Mouse (Mus musculus): ENCODE measurements around the gene Hist2h3c2. TPM values are rescaled to one million over a fixed set of nuclear protein-coding genes. Genes with fewer than 3 reads are reported as not detected.

Hist2h3c2 gene
- polyA plus RNA-seq (2014; fragmentation: Illumina TruSeq; extraction: RNeasy Lipid Tissue Mini Kit (QIAGEN cat#74804); ENCODE audit: low read depth, low replicate concordance): 2.9 TPM

DNA sequence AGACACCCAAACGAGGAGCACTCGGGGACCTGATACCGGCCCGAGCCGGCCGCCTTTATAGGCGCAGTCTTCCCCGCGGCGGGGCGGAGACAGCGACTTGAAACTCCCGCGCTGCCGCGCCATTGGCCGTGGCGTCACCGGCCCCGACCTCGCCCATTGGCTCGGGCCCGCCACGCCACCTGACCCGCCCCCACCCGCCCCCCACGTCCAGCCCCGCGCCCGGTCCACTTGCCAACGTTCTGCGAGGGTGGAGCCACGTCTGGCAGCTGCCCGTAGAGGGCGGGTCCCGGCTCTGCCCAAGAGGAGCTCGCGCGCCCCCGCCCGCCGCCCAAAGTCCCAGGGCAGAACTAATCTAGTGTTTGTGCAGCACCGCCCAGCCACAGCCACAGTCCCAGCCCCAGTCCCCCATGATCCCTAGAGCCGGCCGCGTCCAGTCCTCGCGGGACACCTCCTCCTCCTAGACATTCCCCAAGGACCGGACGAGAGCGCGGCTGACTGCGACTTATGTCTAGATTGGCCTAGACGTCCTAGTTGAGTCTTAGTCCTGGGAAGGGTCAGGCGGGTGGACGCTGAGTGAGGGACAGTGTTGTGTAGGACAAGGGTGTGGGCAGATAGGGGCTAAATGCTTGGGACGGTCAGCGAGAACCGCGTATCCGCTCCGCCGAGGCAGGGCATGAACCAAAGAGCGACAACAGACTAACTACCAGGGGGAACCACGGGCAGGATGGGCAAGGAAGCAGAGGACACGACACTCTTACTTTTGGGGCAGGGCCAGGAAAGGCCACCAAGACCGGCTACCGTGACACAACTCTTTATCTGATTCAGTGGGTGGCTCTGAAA lies at the start of gene Hist2h3c2:
Hist2h3c2 (minus strand) TSS at position 174 of the 840 bp plus-strand sequence.

DNA sequence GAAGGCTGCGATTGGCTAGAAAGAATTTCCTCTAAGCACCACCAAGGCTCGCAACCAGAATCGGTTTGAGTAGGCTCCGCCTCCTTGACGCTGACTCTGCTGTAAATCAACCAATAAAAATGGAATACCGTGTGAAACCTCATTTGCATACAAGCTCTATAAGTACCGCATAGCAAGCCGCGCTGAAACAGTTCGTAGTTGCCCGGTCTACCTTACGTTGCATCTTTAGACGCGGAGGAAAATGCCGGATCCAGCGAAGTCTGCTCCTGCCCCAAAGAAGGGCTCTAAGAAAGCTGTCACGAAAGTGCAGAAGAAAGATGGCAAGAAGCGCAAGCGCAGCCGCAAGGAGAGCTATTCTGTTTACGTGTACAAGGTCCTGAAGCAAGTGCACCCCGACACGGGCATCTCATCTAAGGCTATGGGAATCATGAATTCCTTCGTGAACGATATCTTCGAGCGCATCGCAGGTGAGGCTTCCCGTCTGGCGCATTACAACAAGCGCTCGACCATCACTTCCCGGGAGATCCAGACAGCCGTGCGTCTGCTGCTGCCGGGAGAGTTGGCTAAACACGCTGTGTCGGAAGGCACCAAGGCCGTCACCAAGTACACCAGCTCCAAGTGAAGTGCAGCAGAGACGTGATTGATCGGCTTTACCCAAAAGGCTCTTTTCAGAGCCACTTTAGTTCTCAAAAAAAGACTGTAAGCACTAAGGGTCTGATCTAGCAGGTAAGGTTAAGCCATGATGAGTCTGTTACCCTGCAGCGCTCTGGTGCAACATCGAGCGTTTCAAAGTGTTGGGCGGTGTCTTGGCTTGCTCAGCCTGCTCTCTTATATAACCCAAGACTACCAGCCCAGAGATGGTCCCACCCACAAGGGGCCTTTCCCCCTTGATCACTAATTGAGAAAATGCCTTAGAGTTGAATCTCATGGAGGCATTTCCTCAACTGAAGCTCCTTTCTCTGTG lies 30.9 kb upstream of the Hist2h3c2 start, which contains the start of gene Hist2h2bb:
Hist2h2bb (plus strand) TSS at position 242 of the 964 bp plus-strand sequence.

DNA sequence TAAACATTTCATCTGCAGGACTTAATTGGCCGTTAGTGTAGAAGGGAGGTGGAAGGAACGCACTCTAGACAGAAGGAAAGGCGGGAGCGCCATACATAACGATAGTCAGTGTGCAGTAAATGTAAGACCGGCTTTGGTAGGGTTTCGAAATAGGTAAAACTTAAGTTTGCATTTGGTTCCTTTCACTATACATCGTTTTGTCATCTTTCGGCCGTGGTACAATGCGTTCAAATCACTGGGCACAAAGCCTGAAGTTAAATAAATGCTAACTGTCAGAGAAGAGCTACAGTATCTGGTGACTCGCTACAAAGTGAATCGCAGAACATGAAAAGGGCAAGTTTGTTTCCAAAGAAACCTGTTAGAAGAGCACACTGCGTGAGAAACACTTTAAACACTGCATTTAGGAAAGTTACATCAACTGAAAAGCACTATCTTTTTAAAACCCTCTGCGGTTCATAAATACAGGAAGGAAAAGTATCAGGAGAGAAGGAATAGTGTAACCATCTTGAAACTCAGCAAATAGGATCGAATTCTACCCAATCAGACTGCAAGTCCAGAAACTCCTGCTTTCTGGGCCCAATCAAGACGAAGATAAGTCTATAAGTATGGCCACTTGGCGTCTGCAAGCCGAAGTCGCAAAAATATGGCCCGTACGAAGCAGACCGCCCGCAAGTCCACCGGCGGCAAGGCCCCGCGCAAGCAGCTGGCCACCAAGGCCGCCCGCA lies 29.3 kb upstream of the Hist2h3c2 start, which contains the start of gene Hist2h3b:
Hist2h3b (plus strand) TSS at position 604 of the 725 bp plus-strand sequence.

DNA sequence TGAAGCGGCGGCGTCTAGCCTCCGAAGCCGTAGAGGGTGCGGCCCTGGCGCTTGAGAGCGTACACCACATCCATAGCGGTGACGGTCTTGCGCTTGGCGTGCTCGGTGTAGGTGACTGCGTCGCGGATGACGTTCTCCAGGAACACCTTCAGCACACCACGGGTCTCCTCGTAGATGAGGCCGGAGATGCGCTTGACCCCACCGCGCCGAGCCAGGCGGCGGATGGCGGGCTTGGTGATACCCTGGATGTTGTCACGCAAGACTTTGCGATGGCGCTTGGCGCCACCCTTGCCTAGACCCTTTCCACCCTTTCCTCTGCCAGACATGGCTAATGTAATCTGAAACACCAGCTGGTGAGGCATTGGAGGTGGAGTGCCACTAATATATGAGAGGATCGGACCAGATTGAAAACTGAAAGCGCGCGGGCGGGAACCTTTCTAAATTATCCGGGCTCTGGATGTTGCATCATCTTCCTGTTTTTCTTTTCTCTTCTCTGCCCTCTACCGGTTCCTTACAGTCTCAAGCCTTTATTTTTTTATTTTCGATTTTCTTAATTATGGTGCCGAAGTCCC lies 24.1 kb upstream of the Hist2h3c2 start, which contains the start of gene Hist2h4:
Hist2h4 (minus strand) TSS at position 333 of the 572 bp plus-strand sequence.

DNA sequence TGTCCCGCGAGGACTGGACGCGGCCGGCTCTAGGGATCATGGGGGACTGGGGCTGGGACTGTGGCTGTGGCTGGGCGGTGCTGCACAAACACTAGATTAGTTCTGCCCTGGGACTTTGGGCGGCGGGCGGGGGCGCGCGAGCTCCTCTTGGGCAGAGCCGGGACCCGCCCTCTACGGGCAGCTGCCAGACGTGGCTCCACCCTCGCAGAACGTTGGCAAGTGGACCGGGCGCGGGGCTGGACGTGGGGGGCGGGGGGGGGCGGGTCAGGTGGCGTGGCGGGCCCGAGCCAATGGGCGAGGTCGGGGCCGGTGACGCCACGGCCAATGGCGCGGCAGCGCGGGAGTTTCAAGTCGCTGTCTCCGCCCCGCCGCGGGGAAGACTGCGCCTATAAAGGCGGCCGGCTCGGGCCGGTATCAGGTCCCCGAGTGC lies 7.5 kb upstream of the Hist2h3c2 start, which contains the start of gene Hist2h3c1:
Hist2h3c1 (plus strand) TSS at position 259 of the 430 bp plus-strand sequence.

DNA sequence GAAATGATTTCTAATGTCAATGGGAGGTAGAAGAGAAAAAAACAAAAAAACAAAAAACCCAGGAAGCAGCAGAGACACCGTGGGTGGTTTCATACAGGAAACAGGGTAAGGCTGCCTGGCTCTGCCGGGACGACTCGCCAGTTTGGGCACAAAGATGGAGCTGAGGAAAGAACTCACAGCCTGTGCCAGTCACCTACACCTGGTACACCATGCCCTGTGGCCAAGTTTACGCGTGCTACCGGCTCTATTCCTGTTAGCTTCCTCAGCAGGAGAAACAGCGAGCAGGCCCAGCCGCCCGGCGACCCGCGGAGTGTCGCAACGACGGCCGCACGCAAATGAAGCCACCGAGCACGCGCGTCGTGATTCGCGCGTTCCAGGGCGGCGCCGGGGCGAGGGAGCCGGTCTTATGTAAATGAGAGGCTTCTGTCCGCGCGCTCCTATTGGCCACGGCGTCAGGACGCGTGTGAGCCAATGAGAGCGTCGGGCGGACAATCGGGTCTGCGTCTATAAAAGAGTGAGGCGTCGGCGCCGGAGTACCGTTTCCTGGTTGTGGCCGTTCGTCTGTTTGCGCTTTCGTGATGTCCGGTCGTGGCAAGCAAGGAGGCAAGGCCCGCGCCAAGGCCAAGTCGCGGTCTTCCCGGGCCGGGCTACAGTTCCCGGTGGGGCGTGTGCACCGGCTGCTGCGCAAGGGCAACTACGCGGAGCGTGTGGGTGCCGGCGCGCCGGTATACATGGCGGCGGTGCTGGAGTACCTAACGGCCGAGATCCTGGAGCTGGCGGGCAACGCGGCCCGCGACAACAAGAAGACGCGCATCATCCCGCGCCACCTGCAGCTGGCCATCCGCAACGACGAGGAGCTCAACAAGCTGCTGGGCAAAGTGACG lies 6.3 kb upstream of the Hist2h3c2 start, which contains the start of gene Hist2h2aa1:
Hist2h2aa1 (plus strand) TSS at position 495 of the 884 bp plus-strand sequence.

DNA sequence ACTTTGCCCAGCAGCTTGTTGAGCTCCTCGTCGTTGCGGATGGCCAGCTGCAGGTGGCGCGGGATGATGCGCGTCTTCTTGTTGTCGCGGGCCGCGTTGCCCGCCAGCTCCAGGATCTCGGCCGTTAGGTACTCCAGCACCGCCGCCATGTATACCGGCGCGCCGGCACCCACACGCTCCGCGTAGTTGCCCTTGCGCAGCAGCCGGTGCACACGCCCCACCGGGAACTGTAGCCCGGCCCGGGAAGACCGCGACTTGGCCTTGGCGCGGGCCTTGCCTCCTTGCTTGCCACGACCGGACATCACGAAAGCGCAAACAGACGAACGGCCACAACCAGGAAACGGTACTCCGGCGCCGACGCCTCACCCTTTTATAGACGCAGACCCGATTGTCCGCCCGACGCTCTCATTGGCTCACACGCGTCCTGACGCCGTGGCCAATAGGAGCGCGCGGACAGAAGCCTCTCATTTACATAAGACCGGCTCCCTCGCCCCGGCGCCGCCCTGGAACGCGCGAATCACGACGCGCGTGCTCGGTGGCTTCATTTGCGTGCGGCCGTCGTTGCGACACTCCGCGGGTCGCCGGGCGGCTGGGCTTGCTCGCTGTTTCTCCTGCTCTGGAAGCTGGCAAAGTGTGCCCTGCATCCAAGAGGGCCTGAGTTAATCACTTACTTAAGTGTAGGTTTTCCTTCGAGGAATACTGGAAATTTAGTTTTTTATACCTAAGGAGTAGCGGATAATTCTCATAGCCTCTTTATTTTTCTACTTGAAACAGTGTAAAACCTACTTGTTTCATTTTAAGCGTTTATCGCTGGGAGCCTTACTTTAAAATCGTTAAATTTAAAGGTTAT lies 1.2 kb upstream of the Hist2h3c2 start, which contains the start of gene Hist2h2aa2:
Hist2h2aa2 (minus strand) TSS at position 328 of the 850 bp plus-strand sequence.

DNA sequence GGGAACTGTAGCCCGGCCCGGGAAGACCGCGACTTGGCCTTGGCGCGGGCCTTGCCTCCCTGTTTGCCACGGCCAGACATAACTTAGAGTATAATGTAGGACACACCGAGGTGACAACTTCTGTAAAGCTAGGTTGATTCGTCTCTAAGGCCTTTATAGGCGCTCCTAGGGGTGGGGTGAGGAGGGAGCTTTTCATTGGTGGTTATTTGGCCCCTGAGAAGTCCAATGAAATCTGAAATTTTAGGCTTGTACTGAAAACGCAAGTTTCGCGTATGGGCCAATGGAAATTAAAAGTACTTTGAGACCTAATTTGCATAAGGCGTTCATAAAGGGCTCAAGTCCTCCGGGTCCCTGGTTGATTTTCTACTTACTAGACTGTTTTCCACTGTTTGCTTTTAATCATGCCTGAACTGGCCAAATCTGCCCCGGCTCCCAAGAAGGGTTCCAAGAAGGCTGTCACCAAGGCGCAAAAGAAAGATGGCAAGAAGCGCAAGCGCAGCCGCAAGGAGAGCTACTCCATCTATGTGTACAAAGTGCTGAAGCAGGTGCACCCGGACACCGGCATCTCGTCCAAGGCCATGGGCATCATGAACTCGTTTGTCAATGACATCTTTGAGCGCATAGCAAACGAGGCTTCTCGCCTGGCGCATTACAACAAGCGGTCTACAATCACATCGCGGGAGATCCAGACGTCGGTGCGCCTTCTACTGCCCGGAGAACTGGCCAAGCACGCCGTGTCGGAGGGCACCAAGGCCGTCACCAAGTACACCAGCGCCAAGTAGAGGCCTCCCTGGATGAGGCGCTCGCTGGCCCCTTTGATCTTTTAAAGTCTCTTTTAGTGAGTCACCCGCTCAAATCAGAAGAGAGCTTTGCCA lies 17.9 kb downstream of the Hist2h3c2 start, which contains the start of the genes Hist2h2ac and Hist2h2be:
Hist2h2ac (minus strand) TSS at position 116 of the 875 bp plus-strand sequence.
Hist2h2be (plus strand) TSS at position 355 of the 875 bp plus-strand sequence.

DNA sequence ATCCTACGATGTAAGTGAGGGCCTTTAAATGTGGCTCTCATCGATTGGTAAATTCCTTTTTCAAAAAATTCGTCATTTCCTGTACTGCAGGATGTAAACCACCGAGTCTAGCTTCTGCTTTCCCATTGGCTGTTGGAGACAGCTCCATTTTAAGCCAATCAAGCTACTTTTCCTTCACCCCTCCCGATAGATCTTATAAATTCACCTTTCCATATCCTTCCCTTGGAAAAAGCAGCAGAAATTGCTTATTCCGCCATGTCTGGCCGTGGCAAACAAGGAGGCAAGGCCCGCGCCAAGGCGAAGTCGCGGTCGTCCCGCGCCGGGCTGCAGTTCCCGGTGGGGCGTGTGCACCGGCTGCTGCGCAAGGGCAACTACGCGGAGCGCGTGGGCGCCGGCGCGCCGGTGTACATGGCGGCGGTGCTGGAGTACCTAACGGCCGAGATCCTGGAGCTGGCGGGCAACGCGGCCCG lies 19.2 kb downstream of the Hist2h3c2 start, which contains the start of the genes Bola1 and Hist2h2ab:
Bola1 (minus strand) TSS at position 49 of the 470 bp plus-strand sequence.
Hist2h2ab (plus strand) TSS at position 205 of the 470 bp plus-strand sequence.

Other genes starting within 250 kb of the Hist2h3c2 start
- 86.2 TPM for gene Plekho1, start 243.1 kb downstream of the Hist2h3c2 start, polyA plus RNA-seq (2014; fragmentation: Illumina TruSeq; extraction: RNeasy Lipid Tissue Mini Kit (QIAGEN cat#74804); ENCODE audit: low read depth, low replicate concordance)
- 16.6 TPM for gene Vps45, start 180.7 kb downstream of the Hist2h3c2 start, polyA plus RNA-seq (2014; fragmentation: Illumina TruSeq; extraction: RNeasy Lipid Tissue Mini Kit (QIAGEN cat#74804); ENCODE audit: low read depth, low replicate concordance)
- gene Otud7b, start 134.6 kb downstream of the Hist2h3c2 start, polyA plus RNA-seq (2014; fragmentation: Illumina TruSeq; extraction: RNeasy Lipid Tissue Mini Kit (QIAGEN cat#74804); ENCODE audit: low read depth, low replicate concordance): 26.9 TPM
- 4.2 TPM for gene Mtmr11, start 77.1 kb downstream of the Hist2h3c2 start, polyA plus RNA-seq (2014; fragmentation: Illumina TruSeq; extraction: RNeasy Lipid Tissue Mini Kit (QIAGEN cat#74804); ENCODE audit: low read depth, low replicate concordance)
- gene Sf3b4, start 66.8 kb downstream of the Hist2h3c2 start, polyA plus RNA-seq (2014; fragmentation: Illumina TruSeq; extraction: RNeasy Lipid Tissue Mini Kit (QIAGEN cat#74804); ENCODE audit: low read depth, low replicate concordance): 18.5 TPM
- 4.0 TPM for gene Sv2a, start 58.0 kb downstream of the Hist2h3c2 start, polyA plus RNA-seq (2014; fragmentation: Illumina TruSeq; extraction: RNeasy Lipid Tissue Mini Kit (QIAGEN cat#74804); ENCODE audit: low read depth, low replicate concordance)
- 32.8 TPM for gene Bola1, start 19.4 kb downstream of the Hist2h3c2 start, polyA plus RNA-seq (2014; fragmentation: Illumina TruSeq; extraction: RNeasy Lipid Tissue Mini Kit (QIAGEN cat#74804); ENCODE audit: low read depth, low replicate concordance)
- not detected for gene Hist2h2ab, start 19.3 kb downstream of the Hist2h3c2 start, polyA plus RNA-seq (2014; fragmentation: Illumina TruSeq; extraction: RNeasy Lipid Tissue Mini Kit (QIAGEN cat#74804); ENCODE audit: low read depth, low replicate concordance)
- gene Hist2h2ac, start 18.2 kb downstream of the Hist2h3c2 start, polyA plus RNA-seq (2014; fragmentation: Illumina TruSeq; extraction: RNeasy Lipid Tissue Mini Kit (QIAGEN cat#74804); ENCODE audit: low read depth, low replicate concordance): not detected
- 10.3 TPM for gene Hist2h2be, start 18.0 kb downstream of the Hist2h3c2 start, polyA plus RNA-seq (2014; fragmentation: Illumina TruSeq; extraction: RNeasy Lipid Tissue Mini Kit (QIAGEN cat#74804); ENCODE audit: low read depth, low replicate concordance)
- gene Hist2h2aa2, start 1.1 kb upstream of the Hist2h3c2 start, polyA plus RNA-seq (2014; fragmentation: Illumina TruSeq; extraction: RNeasy Lipid Tissue Mini Kit (QIAGEN cat#74804); ENCODE audit: low read depth, low replicate concordance): 81.7 TPM
- gene Hist2h2aa1, start 6.4 kb upstream of the Hist2h3c2 start, polyA plus RNA-seq (2014; fragmentation: Illumina TruSeq; extraction: RNeasy Lipid Tissue Mini Kit (QIAGEN cat#74804); ENCODE audit: low read depth, low replicate concordance): 9.4 TPM
- gene Hist2h3c1, start 7.6 kb upstream of the Hist2h3c2 start, polyA plus RNA-seq (2014; fragmentation: Illumina TruSeq; extraction: RNeasy Lipid Tissue Mini Kit (QIAGEN cat#74804); ENCODE audit: low read depth, low replicate concordance): not detected
- gene Hist2h4, start 24.2 kb upstream of the Hist2h3c2 start, polyA plus RNA-seq (2014; fragmentation: Illumina TruSeq; extraction: RNeasy Lipid Tissue Mini Kit (QIAGEN cat#74804); ENCODE audit: low read depth, low replicate concordance): 0.55 TPM
- gene Hist2h3b, start 29.5 kb upstream of the Hist2h3c2 start, polyA plus RNA-seq (2014; fragmentation: Illumina TruSeq; extraction: RNeasy Lipid Tissue Mini Kit (QIAGEN cat#74804); ENCODE audit: low read depth, low replicate concordance): not detected
- not detected for gene Hist2h2bb, start 30.6 kb upstream of the Hist2h3c2 start, polyA plus RNA-seq (2014; fragmentation: Illumina TruSeq; extraction: RNeasy Lipid Tissue Mini Kit (QIAGEN cat#74804); ENCODE audit: low read depth, low replicate concordance)
- gene Fcgr1, start 54.8 kb upstream of the Hist2h3c2 start, polyA plus RNA-seq (2014; fragmentation: Illumina TruSeq; extraction: RNeasy Lipid Tissue Mini Kit (QIAGEN cat#74804); ENCODE audit: low read depth, low replicate concordance): 2.2 TPM
- not detected for gene BC107364, start 213.2 kb upstream of the Hist2h3c2 start, polyA plus RNA-seq (2014; fragmentation: Illumina TruSeq; extraction: RNeasy Lipid Tissue Mini Kit (QIAGEN cat#74804); ENCODE audit: low read depth, low replicate concordance)